In genomic region chr1:171619001-171619400, GRCm38 (mm10) we compare ENCODE assay signal across 9 mouse cellular contexts. TPM values are rescaled to one million over a fixed set of nuclear protein-coding genes. Genes with fewer than 3 reads are reported as not detected.
DNase-seq lines count a peak whose midpoint lies in the region; ATAC-seq lines count a peak whose summit lies in the region.
"Had no signal": no experiment of that assay in that cellular context is flagged by ENCODE, and none has a peak within 500 bp of the region (broad histone marks: within the 10 kb centered on the region; RNA-seq: fewer than 3 reads in every experiment).

No protein-coding gene starts in this region.

- ATAC-seq in frontal cortex, adult (ENCODE audit: low TSS enrichment), result peak; percentile 84; the same call in 1 of the 2 replicates

- no peak for DNase-seq in frontal cortex, postnatal 10 days (ENCODE audit: low spot score in 2 of 2)
- DNase-seq in A20 (ENCODE audit: low read depth, low spot score), result peak; percentile 85
- DNase-seq in heart, postnatal 25 days (ENCODE audit: low spot score), result peak; percentile 21
- DNase-seq in monocyte, adult 2 months (ENCODE audit: low read depth in 1 of 2, low spot score in 2 of 2), result peak; percentile 77 to 78
- DNase-seq in urinary bladder, postnatal 10 days (ENCODE audit: low spot score), result no peak
- no peak for DNase-seq in c-Kit-positive CD71-positive TER-119-positive erythroid progenitor cells, embryonic 14.5 days (ENCODE audit: low spot score)
- no peak for DNase-seq in cerebellum, postnatal 25 days
- DNase-seq: kidney, postnatal 25 days had no signal

- intact Hi-C loops in heart, postnatal 25 days (cut with DNase I), result no loop called here

RNA-seq across cellular contexts. Expression of gene Ly9, which starts 11.8 kb away (rescaled TPM):
- total RNA-seq in heart, postnatal 25 days (2021), result under 1 TPM; 0.22 to 0.39 TPM

RNA-seq across cellular contexts. Expression of gene Slamf7, which starts 33.8 kb away (rescaled TPM):
- total RNA-seq in heart, postnatal 25 days (2021), result under 1 TPM; 0.18 to 0.22 TPM

Comparison
In these comparisons a context has a peak if more than half of its experiments do, and no peak if none do; other contexts are left out.
1. DNase-seq: peak in A20 (single experiment), heart, postnatal 25 days (single experiment) and monocyte, adult 2 months (2 of 2); none in frontal cortex, postnatal 10 days (0 of 2), urinary bladder, postnatal 10 days (single experiment), c-Kit-positive CD71-positive TER-119-positive erythroid progenitor cells, embryonic 14.5 days (single experiment) and cerebellum, postnatal 25 days (0 of 2).